Mouse (Mus musculus): ENCODE measurements at regions not wholly inside any gene's neighbourhood (a gene's known extent, or its start where the extent isn't known, plus 50 kb on each side); places are given as distances from the start of the nearest gene placed in this dataset.

GRCm38 (mm10) chr7:115333046-115333577 is 589.6 kb downstream of the Insc start:
- Histone ChIP-seq H3K4me3 (replicated peaks; ENCODE audit: control insufficient read depth, low read depth, low read length) (no peak overlapping the region), H3K27ac (ENCODE audit: control insufficient read depth, insufficient read depth, low read depth, low read length, poor library complexity) (no peak overlapping the region), H3K4me1 (ENCODE audit: control insufficient read depth, insufficient read depth, low read length) (no peaks in the 10 kb centered on the region)
- TF ChIP-seq CTCF (IDR thresholded peaks at IDR 0.05; ENCODE audit: control insufficient read depth, insufficient read depth, low read length) (no peak), POLR2A (IDR thresholded peaks at IDR 0.05; ENCODE audit: borderline replicate concordance, control insufficient read depth, low read depth, low read length) (no peak)
- WGBS, result 33% methylated on average over 1 of the region's 1 CpGs

DNA sequence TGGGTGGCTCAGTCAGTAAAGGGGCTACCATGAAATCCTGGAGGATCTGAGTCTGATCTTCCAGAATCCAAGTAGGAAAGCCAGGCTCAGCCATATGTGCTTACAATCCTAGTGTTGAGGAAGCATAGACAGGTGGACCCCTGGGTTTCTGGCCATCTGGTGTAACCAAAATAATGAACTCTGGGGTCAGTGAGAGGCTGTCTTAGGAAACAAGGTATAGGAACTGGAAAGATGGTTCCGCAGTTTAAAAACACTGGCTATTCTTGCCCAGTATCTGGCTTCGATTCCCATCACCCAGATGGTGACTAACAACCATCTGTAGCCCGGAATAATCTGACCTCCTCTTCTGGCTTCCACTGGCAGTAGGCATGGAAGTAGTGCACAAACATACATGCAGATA is 591.6 kb downstream of the Insc start:
- Histone ChIP-seq H3K27ac (ENCODE audit: control insufficient read depth, insufficient read depth, low read depth, low read length, poor library complexity) (no peak overlapping the region), H3K4me1 (ENCODE audit: control insufficient read depth, insufficient read depth, low read length) (no peaks in the 10 kb centered on the region), H3K4me3 (replicated peaks; ENCODE audit: control insufficient read depth, low read depth, low read length) (no peak overlapping the region)
- WGBS, result 80% methylated on average over 3 of the region's 3 CpGs
- TF ChIP-seq CTCF (IDR thresholded peaks at IDR 0.05; ENCODE audit: control insufficient read depth, insufficient read depth, low read length) (no peak), POLR2A (IDR thresholded peaks at IDR 0.05; ENCODE audit: borderline replicate concordance, control insufficient read depth, low read depth, low read length) (no peak)

DNA sequence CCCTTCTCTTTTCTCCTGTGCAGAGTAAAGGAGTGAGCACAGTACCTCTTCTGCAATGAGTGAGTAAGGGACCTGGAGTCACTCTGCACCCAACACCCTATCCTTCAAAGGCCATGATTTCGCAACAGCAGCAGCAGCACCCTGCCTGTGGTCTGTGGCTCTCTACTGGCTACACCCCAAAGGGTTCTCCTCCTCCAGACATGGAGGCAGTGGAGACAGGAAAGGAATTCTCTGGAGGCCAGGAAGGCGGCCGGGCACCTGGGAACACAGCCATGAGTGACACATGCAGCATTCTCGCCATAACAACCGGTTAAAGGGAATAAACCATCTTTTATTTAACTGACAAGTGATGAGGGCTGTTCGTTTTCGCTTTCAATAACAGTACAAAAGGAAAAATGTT is 596.7 kb downstream of the Insc start:
- no peak overlapping the region for H3K27ac ChIP-seq (ENCODE audit: control insufficient read depth, insufficient read depth, low read depth, low read length, poor library complexity)
- no peak for TF ChIP-seq CTCF (IDR thresholded peaks at IDR 0.05; ENCODE audit: control insufficient read depth, insufficient read depth, low read length)
- TF ChIP-seq POLR2A (IDR thresholded peaks at IDR 0.05; ENCODE audit: borderline replicate concordance, control insufficient read depth, low read depth, low read length), result no peak
- 76% methylated on average over 7 of the region's 7 CpGs for WGBS
- H3K4me3 ChIP-seq (replicated peaks; ENCODE audit: control insufficient read depth, low read depth, low read length), result no peak overlapping the region
- no peaks in the 10 kb centered on the region for H3K4me1 ChIP-seq (ENCODE audit: control insufficient read depth, insufficient read depth, low read length)

DNA sequence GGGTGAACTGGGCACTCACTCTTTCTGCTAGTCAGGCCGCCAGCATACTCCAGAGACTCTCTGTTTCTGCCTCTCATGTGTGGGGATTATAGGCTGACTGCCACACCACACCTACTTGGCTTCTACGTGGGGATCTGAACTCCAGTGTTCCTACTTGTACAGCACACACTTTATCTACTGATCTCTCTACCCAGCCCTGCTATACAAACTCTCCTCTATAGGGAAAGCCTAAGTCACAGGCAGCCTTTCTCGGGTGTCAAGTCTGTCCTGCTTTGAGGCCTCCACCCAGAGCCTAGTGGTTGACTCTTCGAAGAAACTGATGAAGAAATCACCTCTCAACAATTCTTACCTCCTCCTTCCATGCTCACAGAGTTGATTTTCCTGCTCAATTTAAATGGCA is 597.5 kb downstream of the Insc start:
- Histone ChIP-seq H3K4me1 (ENCODE audit: control insufficient read depth, insufficient read depth, low read length) (no peaks in the 10 kb centered on the region), H3K27ac (ENCODE audit: control insufficient read depth, insufficient read depth, low read depth, low read length, poor library complexity) (no peak overlapping the region), H3K4me3 (replicated peaks; ENCODE audit: control insufficient read depth, low read depth, low read length) (no peak overlapping the region)
- 61% methylated on average over 4 of the region's 4 CpGs for WGBS
- TF ChIP-seq CTCF (IDR thresholded peaks at IDR 0.05; ENCODE audit: control insufficient read depth, insufficient read depth, low read length) (no peak), POLR2A (IDR thresholded peaks at IDR 0.05; ENCODE audit: borderline replicate concordance, control insufficient read depth, low read depth, low read length) (no peak)

- WGBS, result 71% methylated on average over 3 of the region's 3 CpGs
- TF ChIP-seq CTCF (IDR thresholded peaks at IDR 0.05; ENCODE audit: control insufficient read depth, insufficient read depth, low read length), result no peak
These were observed 602.3 kb downstream of the Insc start for GRCm38 (mm10) chr7:115345749-115346148.

GRCm38 (mm10) chr7:115358711-115359110 is 615.2 kb downstream of the Insc start:
- WGBS, result 84% methylated on average over 6 of the region's 6 CpGs
- TF ChIP-seq POLR2A (IDR thresholded peaks at IDR 0.05; ENCODE audit: borderline replicate concordance, control insufficient read depth, low read depth, low read length) (no peak), CTCF (IDR thresholded peaks at IDR 0.05; ENCODE audit: control insufficient read depth, insufficient read depth, low read length) (no peak)

More at GRCm38 (mm10) chr7:115345749-115346148, 602.3 kb downstream of the Insc start:
- no peaks in the 10 kb centered on the region for H3K4me1 ChIP-seq (ENCODE audit: control insufficient read depth, insufficient read depth, low read length)
- no peak overlapping the region for H3K27ac ChIP-seq (ENCODE audit: control insufficient read depth, insufficient read depth, low read depth, low read length, poor library complexity)
- H3K4me3 ChIP-seq (replicated peaks; ENCODE audit: control insufficient read depth, low read depth, low read length), result no peak overlapping the region

GRCm38 (mm10) chr7:115360142-115360541 is 616.6 kb downstream of the Insc start:
- Histone ChIP-seq H3K27ac (ENCODE audit: control insufficient read depth, insufficient read depth, low read depth, low read length, poor library complexity) (no peak overlapping the region), H3K4me3 (replicated peaks; ENCODE audit: control insufficient read depth, low read depth, low read length) (no peak overlapping the region), H3K4me1 (ENCODE audit: control insufficient read depth, insufficient read depth, low read length) (no peaks in the 10 kb centered on the region)
- TF ChIP-seq CTCF (IDR thresholded peaks at IDR 0.05; ENCODE audit: control insufficient read depth, insufficient read depth, low read length) (no peak), POLR2A (IDR thresholded peaks at IDR 0.05; ENCODE audit: borderline replicate concordance, control insufficient read depth, low read depth, low read length) (no peak)
- 68% methylated on average over 3 of the region's 3 CpGs for WGBS

More at GRCm38 (mm10) chr7:115358711-115359110, 615.2 kb downstream of the Insc start:
- H3K27ac ChIP-seq (ENCODE audit: control insufficient read depth, insufficient read depth, low read depth, low read length, poor library complexity), result no peak overlapping the region
- H3K4me3 ChIP-seq (replicated peaks; ENCODE audit: control insufficient read depth, low read depth, low read length), result no peak overlapping the region
- H3K4me1 ChIP-seq (ENCODE audit: control insufficient read depth, insufficient read depth, low read length), result no peaks in the 10 kb centered on the region

- H3K4me1 ChIP-seq (ENCODE audit: control insufficient read depth, insufficient read depth, low read length), result no peaks in the 10 kb centered on the region
- no peak for TF ChIP-seq CTCF (IDR thresholded peaks at IDR 0.05; ENCODE audit: control insufficient read depth, insufficient read depth, low read length)
- TF ChIP-seq POLR2A (IDR thresholded peaks at IDR 0.05; ENCODE audit: borderline replicate concordance, control insufficient read depth, low read depth, low read length), result no peak
- 83% methylated on average over 2 of the region's 2 CpGs for WGBS
- H3K27ac ChIP-seq (ENCODE audit: control insufficient read depth, insufficient read depth, low read depth, low read length, poor library complexity), result no peak overlapping the region
- H3K4me3 ChIP-seq (replicated peaks; ENCODE audit: control insufficient read depth, low read depth, low read length), result no peak overlapping the region
These were observed 618.6 kb downstream of the Insc start for GRCm38 (mm10) chr7:115362117-115362516.

DNA sequence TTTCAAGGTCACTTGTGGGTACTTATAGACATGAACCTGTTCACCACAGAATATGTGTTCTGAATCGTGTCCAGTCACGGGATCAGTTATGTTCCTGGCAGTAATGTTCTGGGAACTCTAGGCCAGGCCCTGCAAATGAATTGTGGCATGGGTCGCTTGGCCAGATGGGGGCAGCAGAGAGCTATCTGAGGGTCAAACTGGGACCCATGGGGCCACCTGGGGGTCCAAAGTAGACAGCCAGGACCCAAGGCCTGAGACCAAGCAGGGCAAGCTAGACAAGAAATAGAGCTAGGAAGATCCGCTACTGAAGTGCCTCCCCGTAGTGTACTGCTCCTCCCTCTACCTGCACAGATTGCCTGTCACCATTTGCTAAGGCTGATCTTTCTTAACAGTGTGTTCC is 623.4 kb downstream of the Insc start:
- Histone ChIP-seq H3K4me3 (replicated peaks; ENCODE audit: control insufficient read depth, low read depth, low read length) (no peak overlapping the region), H3K27ac (ENCODE audit: control insufficient read depth, insufficient read depth, low read depth, low read length, poor library complexity) (no peak overlapping the region), H3K4me1 (ENCODE audit: control insufficient read depth, insufficient read depth, low read length) (no peaks in the 10 kb centered on the region)
- TF ChIP-seq POLR2A (IDR thresholded peaks at IDR 0.05; ENCODE audit: borderline replicate concordance, control insufficient read depth, low read depth, low read length), result no peak
- TF ChIP-seq CTCF (IDR thresholded peaks at IDR 0.05; ENCODE audit: control insufficient read depth, insufficient read depth, low read length), result peak; percentile 38; the same call in 1 of the 2 replicates
- 45% methylated on average over 5 of the region's 5 CpGs for WGBS
